Mouse (Mus musculus) forebrain, embryonic 12.5 days (tissue): ENCODE data around the gene Mapk8. TPM values are rescaled to one million over a fixed set of nuclear protein-coding genes. Genes with fewer than 3 reads are reported as not detected.
A peak's percentile ranks its signal among the peaks of the same experiment; 100 is the strongest.
"Not testable (repeated sequence)": the region's sequence is repeated elsewhere in the genome, so short reads cannot be mapped to it uniquely, and the experiment has no call there.

Source experiments
- ATAC-seq: fragments of 200-750 bp; cut with Nextera tagmentation; 2 replicates; pipeline ENCODE4 v1.8.0; 2017; ENCODE audit warnings: moderate TSS enrichment; ENCODE audit not compliant: low FRiP score
- H3K27ac ChIP-seq: fragments of 300-500 bp; sonication (generic); 2 replicates; pipeline ENCODE4 v1.5.1; 2016; ENCODE audit warnings: mild to moderate bottlenecking
- H3K27me3 ChIP-seq: fragments of 300-500 bp; sonication (generic); 2 replicates; pipeline ENCODE4 v1.6.1; 2016; ENCODE audit warnings: mild to moderate bottlenecking
- H3K36me3 ChIP-seq: fragments of 300-500 bp; sonication (generic); replicated peaks from 2 replicates; pipeline ENCODE4 v1.6.1; 2016; ENCODE audit warnings: mild to moderate bottlenecking
- H3K4me1 ChIP-seq: fragments of 300-500 bp; sonication (generic); 2 replicates; pipeline ENCODE4 v1.6.1; 2016
- H3K4me2 ChIP-seq: fragments of 300-500 bp; sonication (generic); 2 replicates; pipeline ENCODE4 v1.6.1; 2016; ENCODE audit warnings: mild to moderate bottlenecking, moderate library complexity
- H3K4me3 ChIP-seq: fragments of 300-500 bp; sonication (generic); replicated peaks from 2 replicates; pipeline ENCODE4 v1.5.1; 2016; ENCODE audit warnings: mild to moderate bottlenecking
- H3K9ac ChIP-seq: fragments of 300-500 bp; sonication (generic); 2 replicates; pipeline ENCODE4 v1.6.1; 2016; ENCODE audit warnings: mild to moderate bottlenecking
- H3K9me3 ChIP-seq: fragments of 300-500 bp; sonication (generic); 2 replicates; pipeline ENCODE4 v1.6.1; 2016
- WGBS: fragments of 180-500 bp; shearing (Covaris S2); methylation state at CpG from one replicate; pipeline ENCODE4 v1.1.7; 2016; 5-methylcytosine and 5-hydroxymethylcytosine counted together
- polyA plus RNA-seq: library from polyadenylated mRNA; unstranded; fragments of >200 nt; fragmentation: Nextera tagmentation; extraction: Ambion mirVana; gene quantifications from 2 replicates; pipeline ENCODE4 v1.2.1, GENCODE M21; 2016

Gene Mapk8
- polyA plus RNA-seq, 1 experiment from 2014 or later, result 28.3 TPM

DNA sequence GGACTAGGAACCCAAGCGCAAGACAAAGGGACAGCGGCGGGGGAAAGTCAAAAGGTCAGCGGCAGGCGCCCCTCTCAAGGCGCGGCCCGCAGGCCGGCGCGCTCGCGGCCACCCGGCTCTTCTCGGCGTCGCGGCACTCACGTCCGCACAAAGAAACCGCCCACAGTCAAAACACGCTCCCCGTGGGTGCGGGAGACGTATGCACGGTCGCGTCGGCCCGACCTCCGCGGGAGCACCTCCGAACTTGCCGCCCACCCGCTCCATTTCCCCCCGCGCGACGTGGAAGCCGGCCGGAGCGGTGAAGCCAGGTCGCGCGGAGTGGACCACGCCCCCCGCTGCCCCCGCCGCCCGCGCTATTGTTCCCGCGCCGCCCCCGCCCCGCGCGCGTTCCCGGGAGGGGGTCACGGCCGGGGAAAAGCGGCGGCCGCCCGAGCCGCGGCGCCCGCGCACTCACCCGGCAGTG, 366 bp downstream of the Mapk8 start:
- H3K36me3 ChIP-seq, result no peaks in the 10 kb centered on the region
- ATAC-seq, result peak; percentile 61; the same call in 1 of the 2 replicates
- peaks cover 9% of the 10 kb centered on the region for H3K4me1 ChIP-seq
- H3K27me3 ChIP-seq, result peaks cover 23% of the 10 kb centered on the region
- peak overlapping the region; percentile 91 for H3K4me3 ChIP-seq
- no peaks in the 10 kb centered on the region for H3K9me3 ChIP-seq
- H3K9ac ChIP-seq, result peak overlapping the region; percentile 90
- H3K4me2 ChIP-seq, result peak overlapping the region; percentile 63
- H3K27ac ChIP-seq, result peak overlapping the region; percentile 95
- under 1% methylated on average over 51 of the region's 72 CpGs for WGBS

GRCm38 (mm10) chr14:33445962-33446361, 996 bp downstream of the Mapk8 start:
- Histone ChIP-seq H3K27me3 (peaks cover 23% of the 10 kb centered on the region), H3K4me2 (peak overlapping the region; percentile 63), H3K9ac (peak overlapping the region; percentile 90), H3K36me3 (no peaks in the 10 kb centered on the region), H3K9me3 (no peaks in the 10 kb centered on the region), H3K27ac (no peak overlapping the region), H3K4me3 (peak overlapping the region; percentile 91), H3K4me1 (peaks cover 9% of the 10 kb centered on the region)
- no peak for ATAC-seq
- WGBS, result 46% methylated on average over 3 of the region's 3 CpGs

DNA sequence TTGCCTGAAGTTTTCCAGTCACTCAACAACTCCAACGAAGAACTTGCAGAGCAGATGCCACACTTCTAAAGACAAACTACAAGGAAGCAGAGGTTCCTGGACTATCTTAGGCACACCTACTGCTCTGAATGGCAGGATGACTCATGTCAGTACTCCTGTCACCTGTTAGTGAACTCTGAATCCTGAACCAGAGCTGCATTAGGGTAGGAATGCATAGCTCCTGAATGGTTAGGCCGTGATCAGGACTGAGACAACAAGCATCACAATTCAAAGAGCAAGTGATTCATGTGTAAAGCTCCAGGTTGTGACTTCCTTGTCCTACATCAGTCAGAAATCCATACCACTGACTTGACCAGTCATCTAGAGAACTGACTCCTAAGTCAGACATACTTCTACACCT, 3.2 kb downstream of the Mapk8 start:
- 86% methylated on average over 2 of the region's 2 CpGs for WGBS
- H3K9me3 ChIP-seq, result no peaks in the 10 kb centered on the region
- peaks cover 7% of the 10 kb centered on the region for H3K27me3 ChIP-seq
- no peak overlapping the region for H3K4me2 ChIP-seq
- no peak overlapping the region for H3K9ac ChIP-seq
- no peak overlapping the region for H3K4me3 ChIP-seq
- H3K4me1 ChIP-seq, result peaks cover 9% of the 10 kb centered on the region
- no peaks in the 10 kb centered on the region for H3K36me3 ChIP-seq
- no peak overlapping the region for H3K27ac ChIP-seq
- ATAC-seq, result no peak

DNA sequence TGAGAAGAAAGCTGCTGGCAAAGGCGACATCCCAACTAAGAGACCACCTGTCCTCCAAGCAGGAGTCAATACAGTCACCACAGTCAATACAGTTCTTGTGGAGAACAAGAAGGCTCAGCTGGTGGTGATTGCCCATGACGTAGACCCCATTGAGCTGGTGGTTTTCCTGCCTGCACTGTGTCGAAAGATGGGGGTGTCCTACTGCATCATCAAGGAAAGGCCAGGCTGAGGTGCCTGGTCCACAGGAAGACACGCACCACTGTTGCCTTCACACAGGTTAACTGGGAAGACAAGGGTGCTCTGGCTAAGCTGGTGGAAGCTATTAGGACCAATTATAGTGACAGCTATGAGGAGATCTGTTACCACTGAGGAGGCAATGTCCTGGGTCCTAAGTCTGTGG, 14.5 kb downstream of the Mapk8 start:
- not testable (repeated sequence) for ATAC-seq, H3K27me3 ChIP-seq, H3K9ac ChIP-seq, H3K4me2 ChIP-seq, H3K4me1 ChIP-seq, H3K36me3 ChIP-seq, H3K4me3 ChIP-seq, H3K27ac ChIP-seq
- WGBS, result 86% methylated on average over 4 of the region's 4 CpGs
- H3K9me3 ChIP-seq, result peaks cover 12% of the 10 kb centered on the region

- no peak overlapping the region for H3K4me3 ChIP-seq
- H3K9me3 ChIP-seq, result no peaks in the 10 kb centered on the region
- H3K27ac ChIP-seq, result no peak overlapping the region
- no peaks in the 10 kb centered on the region for H3K27me3 ChIP-seq
- H3K4me1 ChIP-seq, result no peaks in the 10 kb centered on the region
- ATAC-seq, result no peak
- H3K4me2 ChIP-seq, result no peak overlapping the region
- 0 out of 2 replicates have a peak, but pooled peaks cover 4% of the 10 kb centered on the region for H3K36me3 ChIP-seq
- H3K9ac ChIP-seq, result no peak overlapping the region
Measured at GRCm38 (mm10) chr14:33424124-33424523, 22.8 kb downstream of the Mapk8 start.

DNA sequence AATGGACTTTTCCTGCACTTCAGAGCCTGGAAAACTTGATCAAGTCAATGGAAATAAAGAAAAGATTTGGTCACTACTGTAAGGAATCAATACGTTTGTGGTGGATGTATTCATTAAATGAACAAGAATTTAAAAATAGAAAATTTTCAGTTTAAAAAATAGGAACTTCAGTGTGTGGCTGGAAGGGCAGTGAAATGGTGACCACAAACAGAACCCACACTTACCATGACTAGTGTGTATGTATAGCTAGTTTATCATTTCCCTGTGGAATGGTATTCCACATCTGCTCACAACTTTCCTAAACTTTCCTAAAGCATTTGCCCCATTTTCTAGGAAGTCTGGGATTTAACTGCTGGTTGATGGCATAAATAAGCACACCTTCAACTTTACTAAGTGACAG, 24.0 kb downstream of the Mapk8 start:
- Histone ChIP-seq H3K27me3 (no peaks in the 10 kb centered on the region), H3K4me2 (no peak overlapping the region), H3K4me1 (no peaks in the 10 kb centered on the region), H3K9ac (no peak overlapping the region), H3K4me3 (no peak overlapping the region), H3K36me3 (0 out of 2 replicates have a peak, but pooled peaks cover 4% of the 10 kb centered on the region), H3K9me3 (no peaks in the 10 kb centered on the region), H3K27ac (no peak overlapping the region)
- WGBS, result 85% methylated on average over 1 of the region's 1 CpGs
- no peak for ATAC-seq

DNA sequence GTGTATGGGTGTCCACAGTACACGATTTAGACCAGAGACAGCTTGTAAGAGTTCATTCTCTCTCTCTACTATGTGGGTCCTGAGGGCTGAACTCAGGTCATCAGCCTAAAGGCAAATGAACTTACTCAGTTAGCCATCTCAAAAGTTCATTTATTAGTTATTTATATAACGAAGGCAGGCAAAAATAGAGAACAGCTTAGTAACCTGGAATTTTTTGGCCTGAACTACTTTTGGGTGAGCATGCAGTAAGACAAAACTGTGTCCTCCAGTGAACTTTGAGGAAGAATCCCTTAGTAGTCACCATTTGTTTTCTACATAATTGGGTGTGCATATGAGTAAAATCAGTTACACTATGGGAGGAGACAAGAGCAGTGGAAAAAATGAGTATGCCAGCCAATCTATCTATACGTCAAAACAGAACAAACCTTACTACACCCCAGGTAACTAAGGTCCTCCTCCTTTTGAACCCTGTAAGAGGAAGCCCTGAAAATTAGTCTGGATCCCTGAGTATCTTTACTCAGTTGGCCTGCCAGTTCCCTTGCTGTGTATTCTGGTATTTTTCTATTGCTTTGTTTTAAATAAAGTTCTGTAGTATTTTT, 28.5 kb downstream of the Mapk8 start:
- 93% methylated on average over 3 of the region's 3 CpGs for WGBS
- H3K9me3 ChIP-seq, result no peaks in the 10 kb centered on the region
- ATAC-seq, result no peak

GRCm38 (mm10) chr14:33415746-33416145, 31.2 kb downstream of the Mapk8 start:
- 0 out of 2 replicates have a peak, but pooled peaks cover 1% of the 10 kb centered on the region for H3K36me3 ChIP-seq
- no peaks in the 10 kb centered on the region for H3K9me3 ChIP-seq
- WGBS, result 100% methylated on average over 1 of the region's 1 CpGs
- no peak overlapping the region for H3K4me2 ChIP-seq
- H3K4me1 ChIP-seq, result no peaks in the 10 kb centered on the region
- no peak overlapping the region for H3K27ac ChIP-seq
- ATAC-seq, result no peak
- H3K4me3 ChIP-seq, result no peak overlapping the region
- H3K27me3 ChIP-seq, result no peaks in the 10 kb centered on the region
- no peak overlapping the region for H3K9ac ChIP-seq

More for the DNA sequence above, 28.5 kb downstream of the Mapk8 start:
- H3K27ac ChIP-seq, result no peak overlapping the region
- H3K9ac ChIP-seq, result no peak overlapping the region
- H3K4me2 ChIP-seq, result no peak overlapping the region
- no peaks in the 10 kb centered on the region for H3K36me3 ChIP-seq
- H3K4me3 ChIP-seq, result no peak overlapping the region
- no peaks in the 10 kb centered on the region for H3K27me3 ChIP-seq
- no peaks in the 10 kb centered on the region for H3K4me1 ChIP-seq

GRCm38 (mm10) chr14:33402331-33402730, 44.6 kb downstream of the Mapk8 start:
- Histone ChIP-seq H3K27ac (no peak overlapping the region), H3K36me3 (peaks cover 17% of the 10 kb centered on the region; the same call in 1 of the 2 replicates), H3K27me3 (no peaks in the 10 kb centered on the region), H3K4me1 (no peaks in the 10 kb centered on the region), H3K4me2 (no peak overlapping the region), H3K9me3 (no peaks in the 10 kb centered on the region), H3K4me3 (no peak overlapping the region), H3K9ac (no peak overlapping the region)
- 94% methylated on average over 1 of the region's 1 CpGs for WGBS
- no peak for ATAC-seq

- 76% methylated on average over 3 of the region's 3 CpGs for WGBS
Measured at GRCm38 (mm10) chr14:33400019-33400418, 46.9 kb downstream of the Mapk8 start.

GRCm38 (mm10) chr14:33398065-33398860, 48.7 kb downstream of the Mapk8 start:
- no peaks in the 10 kb centered on the region for H3K4me1 ChIP-seq
- H3K36me3 ChIP-seq, result peaks cover 11% of the 10 kb centered on the region; the same call in 1 of the 2 replicates
- H3K4me3 ChIP-seq, result no peak overlapping the region
- no peak overlapping the region for H3K4me2 ChIP-seq
- ATAC-seq, result no peak
- no peaks in the 10 kb centered on the region for H3K27me3 ChIP-seq
- no peaks in the 10 kb centered on the region for H3K9me3 ChIP-seq
- WGBS, result 85% methylated on average over 5 of the region's 5 CpGs
- H3K9ac ChIP-seq, result no peak overlapping the region
- no peak overlapping the region for H3K27ac ChIP-seq

More at GRCm38 (mm10) chr14:33400019-33400418, 46.9 kb downstream of the Mapk8 start:
- ATAC-seq, result no peak
- Histone ChIP-seq H3K36me3 (peaks cover 11% of the 10 kb centered on the region; the same call in 1 of the 2 replicates), H3K4me1 (no peaks in the 10 kb centered on the region), H3K4me3 (no peak overlapping the region), H3K9me3 (no peaks in the 10 kb centered on the region), H3K4me2 (no peak overlapping the region), H3K27me3 (no peaks in the 10 kb centered on the region), H3K27ac (no peak overlapping the region), H3K9ac (no peak overlapping the region)

GRCm38 (mm10) chr14:33380830-33381457, 66.0 kb downstream of the Mapk8 start:
- no peak for ATAC-seq
- H3K36me3 ChIP-seq, result peaks cover 27% of the 10 kb centered on the region
- 88% methylated on average over 6 of the region's 6 CpGs for WGBS
- no peak overlapping the region for H3K4me2 ChIP-seq
- no peaks in the 10 kb centered on the region for H3K27me3 ChIP-seq
- H3K27ac ChIP-seq, result no peak overlapping the region
- no peaks in the 10 kb centered on the region; the same call in 1 of the 2 replicates for H3K4me1 ChIP-seq
- no peak overlapping the region for H3K9ac ChIP-seq
- no peak overlapping the region for H3K4me3 ChIP-seq
- H3K9me3 ChIP-seq, result no peaks in the 10 kb centered on the region
